Mouse (Mus musculus) embryo, embryonic 11.5 days (tissue): ENCODE measurements around the gene Bsg.
"Not testable (repeated sequence)": the region's sequence is repeated elsewhere in the genome, so short reads cannot be mapped to it uniquely, and the experiment has no call there.

Source experiments
- DNase-seq: peaks from one replicate; pipeline ENCODE4 v3.0.0-alpha.2; 2012; ENCODE audit warnings: low read depth, low spot score

The Bsg gene

GRCm38 (mm10) chr10:79682551-79682915 lies 21.8 kb upstream of the Bsg start:
- no peak for DNase-seq

DNA sequence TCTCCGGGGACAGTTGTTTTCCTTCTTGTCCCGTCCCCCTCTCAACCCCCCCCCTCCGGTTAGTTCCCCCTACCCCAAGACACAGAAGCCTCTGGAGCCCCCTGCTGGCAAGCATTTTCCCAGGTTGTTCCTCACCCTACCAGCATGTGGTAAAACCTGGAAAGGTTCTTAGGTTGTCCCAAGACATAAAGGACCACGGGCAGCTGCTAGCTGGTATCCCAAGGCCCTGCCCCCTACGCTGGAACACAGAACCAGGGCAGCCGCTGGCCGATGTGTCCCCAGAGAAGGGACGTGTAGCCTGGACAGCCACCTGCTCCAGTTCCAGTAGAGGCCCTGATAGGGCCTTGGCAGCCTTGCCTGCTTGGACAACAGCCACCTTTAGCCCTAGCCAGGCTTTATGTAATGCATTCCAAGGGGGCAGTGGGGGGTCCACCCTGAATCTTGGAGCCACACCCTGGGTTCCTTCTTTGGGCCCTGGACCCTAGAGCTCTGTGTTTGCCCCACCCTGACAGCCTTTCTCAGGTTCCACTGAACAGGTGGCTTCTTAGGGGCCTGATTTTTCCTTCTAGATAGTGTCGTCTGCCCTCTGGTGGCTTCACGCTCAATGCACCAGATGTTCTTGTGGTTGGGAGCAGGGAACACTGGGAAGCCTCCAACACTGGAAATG lies 21.2 kb upstream of the Bsg start:
- peak; percentile 42 for DNase-seq

GRCm38 (mm10) chr10:79683726-79684640 lies 20.3 kb upstream of the Bsg start:
- DNase-seq, result no peak

DNA sequence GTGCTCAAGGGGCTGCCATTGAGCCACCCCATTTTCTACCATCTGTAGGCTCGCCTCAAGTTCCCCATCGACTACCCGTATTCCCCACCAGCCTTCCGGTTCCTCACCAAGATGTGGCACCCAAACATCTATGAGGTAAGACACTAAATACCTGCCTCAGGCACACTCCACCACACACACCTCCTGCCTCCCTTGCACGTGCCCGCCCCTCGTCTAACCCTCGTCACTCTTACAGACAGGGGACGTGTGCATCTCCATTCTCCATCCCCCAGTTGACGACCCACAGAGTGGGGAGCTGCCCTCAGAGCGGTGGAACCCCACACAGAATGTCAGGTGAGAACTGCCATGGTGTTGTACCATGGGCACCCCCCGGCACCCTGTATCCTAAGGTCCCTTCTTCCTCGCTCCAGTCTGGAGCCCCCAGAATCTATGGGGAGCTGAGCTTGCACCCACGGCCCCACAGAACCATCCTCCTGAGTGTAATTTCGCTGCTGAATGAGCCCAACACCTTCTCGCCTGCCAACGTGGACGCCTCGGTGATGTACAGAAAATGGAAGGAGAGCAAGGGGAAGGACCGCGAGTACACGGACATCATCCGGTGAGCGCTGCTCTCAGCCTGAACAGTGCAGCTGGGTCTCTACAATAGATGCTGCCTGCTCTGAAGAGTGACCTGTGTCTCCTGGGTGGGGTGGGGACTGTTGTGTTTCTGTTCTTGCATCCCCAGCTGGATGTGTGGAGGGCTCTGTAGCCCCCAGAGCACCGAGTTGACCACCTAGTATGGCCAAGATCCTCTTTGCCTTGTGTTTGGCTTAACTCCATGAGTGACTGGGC lies 19.3 kb upstream of the Bsg start:
- no peak for DNase-seq

- no peak for DNase-seq
Observed at GRCm38 (mm10) chr10:79686219-79686618, 18.1 kb upstream of the Bsg start.

DNA sequence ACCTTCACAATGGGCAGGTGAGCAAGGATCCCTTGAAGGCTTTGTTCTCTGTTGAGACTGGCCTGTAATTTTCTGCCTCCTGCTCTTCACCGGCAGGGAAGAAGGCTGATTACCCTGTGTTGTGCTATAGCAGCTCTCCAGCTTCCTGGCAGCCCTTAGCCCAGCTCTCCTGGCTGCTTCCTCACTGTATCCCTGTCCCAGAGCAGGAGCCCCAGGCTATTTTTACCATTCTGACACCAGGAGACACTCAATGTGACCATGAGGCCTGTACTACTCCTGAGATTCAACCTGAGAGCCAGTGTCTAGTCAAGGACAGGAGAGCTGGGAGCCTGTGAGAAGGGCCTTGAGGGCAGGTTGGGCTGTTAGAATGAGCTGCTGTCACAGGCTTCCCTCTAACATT lies 17.6 kb upstream of the Bsg start:
- no peak for DNase-seq

DNA sequence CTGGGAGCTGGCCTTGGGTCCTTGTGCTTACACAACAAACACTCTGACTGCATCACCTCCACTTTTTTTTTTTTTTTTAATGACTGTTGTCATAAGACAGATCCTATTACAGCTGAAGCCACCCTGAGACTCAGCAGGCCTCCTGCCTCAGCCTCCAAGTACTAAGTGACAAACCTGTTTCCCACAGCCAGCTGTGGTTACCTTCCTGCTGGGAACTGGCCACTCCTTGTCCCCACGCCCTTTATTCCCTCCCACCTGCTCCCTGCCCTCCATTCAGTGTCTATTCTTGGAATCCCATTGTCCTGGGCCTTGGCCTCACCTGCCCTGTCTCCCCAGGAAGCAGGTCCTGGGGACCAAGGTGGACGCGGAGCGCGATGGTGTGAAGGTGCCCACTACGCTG lies 16.8 kb upstream of the Bsg start:
- no peak for DNase-seq

DNA sequence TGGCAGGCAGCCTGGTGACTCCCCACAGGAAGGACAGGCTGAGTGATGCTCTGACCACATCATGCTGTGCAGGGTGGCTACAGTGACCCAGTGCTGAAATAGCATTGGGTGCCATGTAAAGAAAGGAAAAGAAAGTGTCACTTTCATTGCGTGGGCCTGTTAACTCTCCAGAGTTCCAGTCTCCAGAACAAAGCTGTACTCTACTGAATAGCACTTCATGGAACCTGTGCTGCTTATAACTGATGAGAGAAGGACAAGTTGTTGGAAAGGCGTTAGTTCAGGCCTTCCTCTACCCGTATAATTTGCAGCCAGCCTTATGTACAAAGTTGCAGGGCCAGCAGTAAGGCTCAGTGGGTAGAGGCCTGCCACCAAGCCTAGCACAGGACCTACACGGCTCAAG lies 15.6 kb upstream of the Bsg start, which contains the start of gene Gzmm:
Gene Gzmm (plus strand): TSS at position 301 of the 400 bp plus-strand sequence.
- DNase-seq, result no peak

GRCm38 (mm10) chr10:79689178-79689577 lies 15.1 kb upstream of the Bsg start:
- no peak for DNase-seq

DNA sequence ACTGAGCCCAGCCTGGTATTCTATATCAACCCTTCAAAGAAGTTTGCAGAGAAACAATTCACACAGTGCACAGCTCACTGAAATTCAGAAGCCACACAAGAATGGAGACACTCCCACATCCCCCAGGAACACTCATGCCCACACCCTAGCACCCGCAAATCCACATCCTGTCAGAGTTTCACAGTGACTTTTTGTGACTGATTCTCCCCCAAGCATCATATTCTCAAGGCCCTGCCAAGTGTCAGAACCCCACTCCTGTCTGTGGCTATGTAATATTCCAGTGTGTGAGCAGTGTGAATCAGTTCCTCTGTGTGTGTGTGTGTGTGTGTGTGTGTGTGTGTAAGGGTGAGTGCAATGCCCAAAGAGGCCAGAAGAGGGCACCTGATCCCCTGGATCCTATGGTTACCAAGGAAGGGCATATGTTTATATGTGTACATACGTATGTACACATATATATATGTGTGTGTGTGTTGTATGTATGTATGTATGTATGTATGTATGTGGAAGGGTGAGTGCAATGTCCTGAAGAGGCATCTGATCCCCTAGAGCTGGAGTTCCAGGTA lies 12.2 kb upstream of the Bsg start:
- no peak for DNase-seq

- no peak for DNase-seq
Observed at GRCm38 (mm10) chr10:79693580-79694378, 10.5 kb upstream of the Bsg start.

DNA sequence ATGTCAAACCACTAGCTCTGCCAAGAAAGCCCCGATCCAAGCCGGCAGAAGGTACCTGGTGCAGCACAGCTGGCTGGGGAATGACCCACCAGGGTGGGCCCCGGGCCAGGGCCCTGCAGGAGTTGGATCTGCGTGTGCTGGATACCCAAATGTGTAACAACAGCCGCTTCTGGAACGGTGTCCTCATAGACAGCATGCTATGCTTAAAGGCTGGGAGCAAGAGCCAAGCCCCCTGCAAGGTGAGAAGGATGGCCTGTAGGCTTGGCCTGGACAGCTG lies 10.0 kb upstream of the Bsg start:
- DNase-seq, result no peak

GRCm38 (mm10) chr10:79695231-79696128 lies 8.8 kb upstream of the Bsg start:
- no peak for DNase-seq

DNA sequence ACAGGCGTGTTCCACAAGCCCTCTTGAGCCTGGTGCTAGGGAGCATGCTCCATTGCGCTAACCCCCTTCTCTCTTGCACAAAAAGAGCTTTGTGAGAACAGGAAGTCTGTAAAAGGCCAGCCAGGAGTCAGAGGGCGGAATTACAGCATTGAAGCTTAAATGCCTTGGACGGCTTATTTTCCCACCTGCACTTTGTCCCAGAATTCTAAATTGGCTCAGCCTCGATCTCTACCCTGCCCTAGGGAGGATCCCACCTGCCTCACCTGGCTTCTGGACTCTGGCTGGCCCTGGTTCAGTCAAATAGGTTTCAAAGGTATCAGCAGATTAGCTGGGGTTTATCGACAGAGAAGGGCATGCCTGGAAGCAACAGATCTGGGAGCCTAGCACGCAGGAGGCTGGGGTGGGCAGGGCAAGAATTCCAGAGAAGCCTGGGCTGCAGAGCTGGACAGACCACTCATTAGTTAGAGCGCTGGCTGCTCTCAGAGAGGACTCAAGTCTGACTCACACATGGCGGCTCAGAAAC lies 8.1 kb upstream of the Bsg start:
- DNase-seq, result no peak

- DNase-seq, result no peak
Observed at GRCm38 (mm10) chr10:79697916-79698315, 6.4 kb upstream of the Bsg start.

DNA sequence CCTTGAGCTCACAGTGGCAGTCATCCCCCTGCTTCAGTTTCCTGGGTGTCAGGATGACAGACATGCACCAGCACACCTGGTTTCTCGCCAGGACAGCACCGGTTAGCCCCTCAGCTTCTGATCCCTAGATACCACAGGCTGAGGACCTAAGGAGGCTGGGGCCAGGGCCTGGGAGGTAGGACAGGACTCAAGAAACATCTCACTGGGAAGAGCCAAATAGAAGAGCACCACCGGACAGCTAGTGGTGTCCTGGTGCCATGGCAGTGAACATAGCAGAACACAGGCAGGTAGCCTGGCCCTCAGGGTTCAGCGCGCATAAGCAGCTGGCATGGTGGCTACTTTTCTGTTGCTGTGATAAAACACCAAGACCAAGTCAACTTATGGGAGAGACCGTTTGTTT lies 5.8 kb upstream of the Bsg start:
- DNase-seq, result no peak

DNA sequence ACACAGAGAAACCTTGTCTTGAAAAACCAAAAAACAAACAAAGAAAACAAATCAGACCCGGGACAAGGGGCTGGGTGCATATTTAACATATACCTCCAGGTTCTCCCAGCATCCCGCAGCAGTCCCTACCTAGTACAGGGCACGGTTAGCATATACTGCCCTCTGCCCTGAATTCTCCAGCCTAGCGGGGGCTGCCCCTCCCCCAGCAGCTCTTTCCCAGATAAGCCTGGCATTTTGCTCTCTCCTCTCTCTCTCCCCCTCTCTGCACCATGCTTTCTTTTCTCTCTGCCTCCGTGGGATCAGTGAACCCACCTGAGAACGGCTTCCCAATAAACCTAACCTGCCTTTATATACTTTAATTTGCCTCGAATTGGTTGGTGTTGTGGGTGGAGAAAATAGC lies 3.6 kb upstream of the Bsg start:
- no peak for DNase-seq

DNA sequence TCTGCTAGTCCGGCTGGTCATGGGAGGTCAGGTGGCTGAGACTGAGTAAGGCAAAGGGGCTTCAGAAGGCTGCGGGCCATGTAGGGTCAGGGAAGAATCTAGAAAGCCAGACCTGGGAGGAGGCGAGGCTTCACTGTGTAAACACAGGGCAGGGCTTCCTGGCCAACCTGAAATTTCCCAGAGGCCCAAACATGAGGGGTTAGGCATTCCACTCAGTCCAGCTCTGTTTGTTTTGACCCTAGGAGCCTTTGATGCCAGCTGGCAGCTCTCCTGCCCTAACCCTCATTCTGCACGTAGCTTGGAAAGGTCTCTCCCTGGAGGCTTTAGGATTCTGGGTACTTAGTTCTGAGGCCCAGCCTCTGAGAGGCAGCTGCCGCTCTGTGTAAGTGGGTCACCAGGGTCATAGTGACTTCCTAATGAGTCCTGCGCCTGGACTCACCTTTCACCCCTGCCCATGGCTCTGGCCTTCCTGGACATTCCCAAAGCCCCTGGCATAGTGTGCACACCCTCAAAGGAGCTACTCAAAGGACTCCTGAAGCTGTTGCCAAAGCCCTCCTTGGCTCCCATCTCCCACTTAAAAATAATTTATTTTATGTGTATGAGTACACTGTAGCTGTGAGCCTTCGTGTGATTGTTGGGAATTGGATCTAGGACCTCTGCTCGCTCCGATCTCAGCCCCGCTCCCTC lies 2.7 kb upstream of the Bsg start:
- no peak for DNase-seq

GRCm38 (mm10) chr10:79702970-79703369 lies 1.3 kb upstream of the Bsg start:
- not testable (repeated sequence) for DNase-seq
